Mouse (Mus musculus) stomach, embryonic 14.5 days (tissue): ENCODE data around the gene Sac3d1. TPM values are rescaled to one million over a fixed set of nuclear protein-coding genes. Genes with fewer than 3 reads are reported as not detected.

ENCODE experiments used
- ATAC-seq: fragments of 200-750 bp; cut with Nextera tagmentation; 2 replicates; pipeline ENCODE4 v1.8.0; 2017; ENCODE audit warnings: low read depth, moderate TSS enrichment; ENCODE audit not compliant: insufficient number of reproducible peaks, insufficient read depth, low FRiP score
- H3K27ac ChIP-seq: fragments of 300-500 bp; sonication (generic); 2 replicates; pipeline ENCODE4 v1.5.1; 2014; ENCODE audit warnings: mild to moderate bottlenecking, low read length, moderate library complexity, mixed read lengths
- H3K27me3 ChIP-seq: fragments of 300-500 bp; sonication (generic); 2 replicates; pipeline ENCODE4 v1.6.1; 2014; ENCODE audit warnings: low read length, control low read depth, mixed read lengths; ENCODE audit not compliant: control insufficient read depth, insufficient read depth
- H3K36me3 ChIP-seq: fragments of 300-500 bp; sonication (generic); 2 replicates; pipeline ENCODE4 v1.6.1; 2014; ENCODE audit warnings: mild to moderate bottlenecking, control low read depth, low read length, moderate library complexity, mixed read lengths; ENCODE audit not compliant: control insufficient read depth, insufficient read depth
- H3K4me1 ChIP-seq: fragments of 300-500 bp; sonication (generic); 2 replicates; pipeline ENCODE4 v1.6.1; 2014; ENCODE audit warnings: low read length, control low read depth, mixed read lengths; ENCODE audit not compliant: control insufficient read depth, insufficient read depth
- H3K4me2 ChIP-seq: fragments of 300-500 bp; sonication (generic); replicated peaks from 2 replicates; pipeline ENCODE4 v1.6.1; 2014; ENCODE audit warnings: low read depth, low read length, control low read depth
- H3K4me3 ChIP-seq: fragments of 300-500 bp; sonication (generic); 2 replicates; pipeline ENCODE4 v1.5.1; 2014; ENCODE audit warnings: low read depth, low read length, control low read depth
- H3K9ac ChIP-seq: fragments of 300-500 bp; sonication (generic); replicated peaks from 2 replicates; pipeline ENCODE4 v1.6.1; 2014; ENCODE audit warnings: low read depth, mild to moderate bottlenecking, control low read depth, low read length, moderate library complexity, mixed read lengths
- H3K9me3 ChIP-seq: fragments of 300-500 bp; sonication (generic); 2 replicates; pipeline ENCODE4 v1.6.1; 2016; ENCODE audit warnings: low read depth, low read length, control low read depth; ENCODE audit not compliant: control insufficient read depth
- WGBS: fragments of 180-500 bp; shearing (Covaris S2); extraction: QIAGEN DNeasy Blood & Tissue Kit; methylation state at CpG from one replicate; pipeline ENCODE4 v1.1.7; 2014; 5-methylcytosine and 5-hydroxymethylcytosine counted together
- polyA plus RNA-seq: library from polyadenylated mRNA; unstranded; fragments of >200 nt; fragmentation: Nextera tagmentation; extraction: Ambion mirVana; gene quantifications from 2 replicates; pipeline ENCODE4 v1.2.1, GENCODE M21; 2014

Sac3d1 gene
- polyA plus RNA-seq, 1 experiment from 2014 or later = 47.9 TPM

GRCm38 (mm10) chr19:6085417-6085879 is 33.0 kb downstream of the Sac3d1 start:
- Histone ChIP-seq H3K9me3 (no peaks in the 10 kb centered on the region), H3K27me3 (no peaks in the 10 kb centered on the region), H3K27ac (peak overlapping the region; percentile 34; the same call in 1 of the 2 replicates), H3K9ac (no peak overlapping the region; the same call in 1 of the 2 replicates), H3K4me3 (peak overlapping the region; percentile 60), H3K4me2 (peak overlapping the region; percentile 54), H3K36me3 (peaks cover 36% of the 10 kb centered on the region), H3K4me1 (peaks cover 11% of the 10 kb centered on the region)
- under 1% methylated on average over 17 of the region's 17 CpGs for WGBS
- ATAC-seq = peak; percentile 79; the same call in 1 of the 2 replicates

- Histone ChIP-seq H3K36me3 (peaks cover 34% of the 10 kb centered on the region), H3K9ac (peak within 1 kb of the TSS; percentile 64), H3K27me3 (no peaks in the 10 kb centered on the region), H3K4me1 (peaks cover 11% of the 10 kb centered on the region), H3K4me2 (peak within 1 kb of the TSS; percentile 97), H3K27ac (peak within 1 kb of the TSS; percentile 44; the same call in 1 of the 2 replicates), H3K4me3 (peak within 1 kb of the TSS; percentile 60), H3K9me3 (no peaks in the 10 kb centered on the region)
- peak; percentile 89 for ATAC-seq
- WGBS = under 1% methylated on average over 58 of the region's 58 CpGs
These were observed 33.8 kb downstream of the Sac3d1 start, which contains the start of the genes Zfpl1 and Cdca5 for GRCm38 (mm10) chr19:6084478-6085248. TSS of gene Zfpl1 (minus strand) at chr19:6084956. TSS of gene Cdca5 (plus strand) at chr19:6084983.

DNA sequence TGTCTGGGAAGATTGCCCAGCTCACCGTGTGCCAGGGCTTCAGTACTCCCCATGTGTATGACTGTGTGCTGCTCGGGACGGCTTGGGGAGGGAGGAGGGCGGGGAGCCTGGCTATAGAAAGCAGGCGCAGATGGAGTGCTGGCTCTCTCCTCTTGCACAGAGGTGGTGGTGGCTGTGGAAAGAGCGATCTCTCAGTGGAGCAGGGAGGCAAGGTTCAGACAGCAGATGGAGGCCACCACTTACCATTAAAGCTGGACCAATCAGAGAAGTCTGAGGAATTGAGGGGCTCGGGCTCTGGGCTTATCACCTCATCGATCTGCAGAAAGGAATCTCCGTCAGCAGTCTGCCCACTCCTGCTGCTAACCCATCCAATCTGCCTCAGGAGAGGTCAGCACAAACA is 36.3 kb downstream of the Sac3d1 start, which contains the start of gene Gm28374:
Gene Gm28374 (minus strand): TSS at position 101 of the 400 bp plus-strand sequence.
- Histone ChIP-seq H3K9me3 (no peaks in the 10 kb centered on the region), H3K4me1 (peaks cover 11% of the 10 kb centered on the region), H3K36me3 (peaks cover 34% of the 10 kb centered on the region), H3K4me3 (no peak within 1 kb of the TSS), H3K27me3 (no peaks in the 10 kb centered on the region), H3K9ac (no peak within 1 kb of the TSS), H3K4me2 (no peak within 1 kb of the TSS), H3K27ac (no peak within 1 kb of the TSS)
- no peak for ATAC-seq
- 89% methylated on average over 9 of the region's 9 CpGs for WGBS

GRCm38 (mm10) chr19:6079983-6080480 is 38.4 kb downstream of the Sac3d1 start, which contains the start of gene Tmem262:
TSS of gene Tmem262 (plus strand) at chr19:6080033.
- no peak within 1 kb of the TSS for H3K4me2 ChIP-seq
- 89% methylated on average over 12 of the region's 12 CpGs for WGBS
- no peak for ATAC-seq
- peaks cover 31% of the 10 kb centered on the region for H3K36me3 ChIP-seq
- H3K9ac ChIP-seq = no peak within 1 kb of the TSS
- no peak within 1 kb of the TSS for H3K4me3 ChIP-seq
- H3K27me3 ChIP-seq = no peaks in the 10 kb centered on the region
- H3K27ac ChIP-seq = no peak within 1 kb of the TSS
- H3K4me1 ChIP-seq = peaks cover 14% of the 10 kb centered on the region
- H3K9me3 ChIP-seq = no peaks in the 10 kb centered on the region

- Histone ChIP-seq H3K36me3 (peaks cover 30% of the 10 kb centered on the region), H3K9me3 (no peaks in the 10 kb centered on the region), H3K4me1 (peaks cover 7% of the 10 kb centered on the region; the same call in 1 of the 2 replicates), H3K27me3 (no peaks in the 10 kb centered on the region), H3K9ac (peak within 1 kb of the TSS; percentile 65), H3K27ac (peak within 1 kb of the TSS; percentile 85), H3K4me2 (peak within 1 kb of the TSS; percentile 86), H3K4me3 (peak within 1 kb of the TSS; percentile 79)
- peak; percentile 84 for ATAC-seq
- 1% methylated on average over 33 of the region's 33 CpGs for WGBS
These were observed 41.7 kb downstream of the Sac3d1 start, which contains the start of gene Vps51 for GRCm38 (mm10) chr19:6076564-6077393. TSS of gene Vps51 (minus strand) at chr19:6077231.

DNA sequence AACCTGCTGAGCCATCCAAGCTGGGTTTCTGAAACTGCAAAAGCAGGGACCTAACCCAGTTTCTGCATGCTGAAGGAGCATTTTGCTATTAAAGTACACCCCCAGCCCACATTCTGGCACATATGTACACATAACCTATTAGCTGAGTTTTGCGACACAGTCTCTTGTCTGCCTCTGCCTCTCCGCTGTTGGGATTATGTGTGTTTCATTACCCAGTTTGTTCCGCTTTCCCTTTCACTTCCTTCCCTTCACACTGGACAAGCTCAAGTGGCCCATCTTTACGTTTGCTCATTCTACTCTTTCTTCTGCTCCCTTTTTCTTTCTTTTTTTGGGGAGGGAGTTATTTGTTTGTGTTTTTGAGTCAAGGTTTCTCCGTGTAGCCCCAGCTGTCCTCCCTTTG is 44.6 kb downstream of the Sac3d1 start:
- Histone ChIP-seq H3K4me2 (no peak overlapping the region), H3K9ac (no peak overlapping the region), H3K4me3 (no peak overlapping the region), H3K4me1 (peaks cover 7% of the 10 kb centered on the region; the same call in 1 of the 2 replicates), H3K27me3 (no peaks in the 10 kb centered on the region), H3K36me3 (peaks cover 25% of the 10 kb centered on the region), H3K27ac (no peak overlapping the region), H3K9me3 (no peaks in the 10 kb centered on the region)
- no peak for ATAC-seq
- 93% methylated on average over 5 of the region's 5 CpGs for WGBS

GRCm38 (mm10) chr19:6071261-6071660 is 47.2 kb downstream of the Sac3d1 start:
- Histone ChIP-seq H3K4me2 (no peak overlapping the region), H3K4me3 (no peak overlapping the region), H3K9me3 (no peaks in the 10 kb centered on the region), H3K9ac (no peak overlapping the region), H3K27me3 (no peaks in the 10 kb centered on the region), H3K4me1 (peaks cover 13% of the 10 kb centered on the region; the same call in 1 of the 2 replicates), H3K27ac (no peak overlapping the region), H3K36me3 (peaks cover 25% of the 10 kb centered on the region)
- WGBS = 92% methylated on average over 19 of the region's 19 CpGs
- no peak for ATAC-seq
